Mouse (Mus musculus) lung, embryonic 16.5 days (tissue): ENCODE results near the gene Gm47955. TPM values are rescaled to one million over a fixed set of nuclear protein-coding genes. Genes with fewer than 3 reads are reported as not detected.
A peak's percentile ranks its signal among the peaks of the same experiment; 100 is the strongest.
"Not testable (repeated sequence)": the region's sequence is repeated elsewhere in the genome, so short reads cannot be mapped to it uniquely, and the experiment has no call there.

ENCODE experiments used
- ATAC-seq: fragments of 200-750 bp; cut with Nextera tagmentation; 2 replicates; pipeline ENCODE4 v1.8.0; 2017; ENCODE audit warnings: low read depth, mild to moderate bottlenecking, moderate library complexity
- H3K27ac ChIP-seq: fragments of 300-500 bp; sonication (generic); 2 replicates; pipeline ENCODE4 v1.5.1; 2014; ENCODE audit warnings: mild to moderate bottlenecking, control low read depth, low read length
- H3K27me3 ChIP-seq: fragments of 300-500 bp; sonication (generic); 2 replicates; pipeline ENCODE4 v1.6.1; 2014; ENCODE audit warnings: low read depth, low read length, mixed read lengths; ENCODE audit not compliant: control insufficient read depth, insufficient read depth
- H3K36me3 ChIP-seq: fragments of 300-500 bp; sonication (generic); 2 replicates; pipeline ENCODE4 v1.6.1; 2014; ENCODE audit warnings: low read length; ENCODE audit not compliant: control insufficient read depth, insufficient read depth
- H3K4me1 ChIP-seq: fragments of 300-500 bp; sonication (generic); replicated peaks from 2 replicates; pipeline ENCODE4 v1.6.1; 2014; ENCODE audit warnings: low read length, mixed read lengths; ENCODE audit not compliant: control insufficient read depth, insufficient read depth
- H3K4me2 ChIP-seq: fragments of 300-500 bp; sonication (generic); 2 replicates; pipeline ENCODE4 v1.6.1; 2014; ENCODE audit warnings: low read depth, low read length, control low read depth
- H3K4me3 ChIP-seq: fragments of 300-500 bp; sonication (generic); 2 replicates; pipeline ENCODE4 v1.5.1; 2014; ENCODE audit warnings: mild to moderate bottlenecking, low read length, control low read depth
- H3K9ac ChIP-seq: fragments of 300-500 bp; sonication (generic); 2 replicates; pipeline ENCODE4 v1.6.1; 2014; ENCODE audit warnings: low read length, control low read depth
- H3K9me3 ChIP-seq: fragments of 300-500 bp; sonication (generic); 2 replicates; pipeline ENCODE4 v1.6.1; 2016; ENCODE audit warnings: low read length; ENCODE audit not compliant: control insufficient read depth
- WGBS: fragments of 180-500 bp; shearing (Covaris S2); extraction: QIAGEN DNeasy Blood & Tissue Kit; methylation state at CpG from one replicate; pipeline ENCODE4 v1.1.7; 2014; 5-methylcytosine and 5-hydroxymethylcytosine counted together
- polyA plus RNA-seq: library from polyadenylated mRNA; unstranded; fragments of >200 nt; fragmentation: Nextera tagmentation; extraction: Ambion mirVana; gene quantifications from 2 replicates; pipeline ENCODE4 v1.2.1, GENCODE M21; 2015

The Gm47955 gene
- polyA plus RNA-seq, 1 experiment from 2014 or later, result not detected

GRCm38 (mm10) chr1:82986738-82987137 is 26.7 kb downstream of the Gm47955 start:
- 84% methylated on average over 6 of the region's 6 CpGs for WGBS
- H3K4me3 ChIP-seq, result no peak overlapping the region
- no peak for ATAC-seq

GRCm38 (mm10) chr1:82987530-82988198 is 27.6 kb downstream of the Gm47955 start:
- H3K9me3 ChIP-seq, result peaks cover 5% of the 10 kb centered on the region
- no peak overlapping the region for H3K27ac ChIP-seq
- ATAC-seq, result 0 out of 2 replicates have a peak, but pooled peaks have one; percentile 34
- no peak overlapping the region for H3K4me3 ChIP-seq
- H3K4me1 ChIP-seq, result no peaks in the 10 kb centered on the region
- H3K27me3 ChIP-seq, result no peaks in the 10 kb centered on the region
- H3K9ac ChIP-seq, result no peak overlapping the region
- WGBS, result 22% methylated on average over 4 of the region's 4 CpGs
- no peak overlapping the region for H3K4me2 ChIP-seq
- H3K36me3 ChIP-seq, result no peaks in the 10 kb centered on the region

More at GRCm38 (mm10) chr1:82986738-82987137, 26.7 kb downstream of the Gm47955 start:
- Histone ChIP-seq H3K4me1 (no peaks in the 10 kb centered on the region), H3K4me2 (no peak overlapping the region), H3K27me3 (no peaks in the 10 kb centered on the region), H3K9ac (no peak overlapping the region), H3K27ac (no peak overlapping the region), H3K36me3 (no peaks in the 10 kb centered on the region), H3K9me3 (peaks cover 5% of the 10 kb centered on the region)

GRCm38 (mm10) chr1:82991062-82991461 is 31.0 kb downstream of the Gm47955 start:
- no peaks in the 10 kb centered on the region for H3K27me3 ChIP-seq
- WGBS, result 60% methylated on average over 4 of the region's 4 CpGs

GRCm38 (mm10) chr1:82991596-82991995 is 31.5 kb downstream of the Gm47955 start:
- Histone ChIP-seq H3K9me3 (no peaks in the 10 kb centered on the region), H3K4me2 (no peak overlapping the region), H3K27me3 (no peaks in the 10 kb centered on the region), H3K9ac (no peak overlapping the region), H3K4me3 (no peak overlapping the region), H3K4me1 (no peaks in the 10 kb centered on the region), H3K36me3 (no peaks in the 10 kb centered on the region), H3K27ac (no peak overlapping the region)
- 71% methylated on average over 3 of the region's 3 CpGs for WGBS
- no peak for ATAC-seq

More at GRCm38 (mm10) chr1:82991062-82991461, 31.0 kb downstream of the Gm47955 start:
- ATAC-seq, result no peak
- Histone ChIP-seq H3K36me3 (no peaks in the 10 kb centered on the region), H3K27ac (no peak overlapping the region), H3K9ac (no peak overlapping the region), H3K4me1 (no peaks in the 10 kb centered on the region), H3K4me2 (no peak overlapping the region), H3K4me3 (no peak overlapping the region), H3K9me3 (no peaks in the 10 kb centered on the region)

GRCm38 (mm10) chr1:82992093-82992492 is 32.0 kb downstream of the Gm47955 start:
- 86% methylated on average over 6 of the region's 6 CpGs for WGBS
- Histone ChIP-seq H3K27me3 (no peaks in the 10 kb centered on the region), H3K9me3 (no peaks in the 10 kb centered on the region), H3K27ac (no peak overlapping the region), H3K4me2 (no peak overlapping the region), H3K4me3 (no peak overlapping the region), H3K9ac (no peak overlapping the region), H3K36me3 (no peaks in the 10 kb centered on the region), H3K4me1 (no peaks in the 10 kb centered on the region)
- no peak for ATAC-seq

- 84% methylated on average over 3 of the region's 3 CpGs for WGBS
- no peaks in the 10 kb centered on the region for H3K36me3 ChIP-seq
- H3K4me3 ChIP-seq, result no peak overlapping the region
- no peaks in the 10 kb centered on the region for H3K27me3 ChIP-seq
- H3K27ac ChIP-seq, result no peak overlapping the region
- no peak overlapping the region for H3K9ac ChIP-seq
- ATAC-seq, result no peak
- no peak overlapping the region for H3K4me2 ChIP-seq
- H3K9me3 ChIP-seq, result no peaks in the 10 kb centered on the region
- H3K4me1 ChIP-seq, result no peaks in the 10 kb centered on the region
Observed at GRCm38 (mm10) chr1:82993947-82994346, 33.9 kb downstream of the Gm47955 start.

GRCm38 (mm10) chr1:83000306-83000705 is 40.2 kb downstream of the Gm47955 start, which contains the start of gene Gm47959:
Gm47959 (plus strand) TSS chr1:83000548.
- H3K27me3 ChIP-seq, ATAC-seq, H3K4me3 ChIP-seq, H3K36me3 ChIP-seq, H3K9ac ChIP-seq, H3K9me3 ChIP-seq, H3K4me2 ChIP-seq, H3K27ac ChIP-seq, H3K4me1 ChIP-seq: not testable (repeated sequence)
- WGBS, result 97% methylated on average over 6 of the region's 9 CpGs

GRCm38 (mm10) chr1:83006218-83007179 is 46.4 kb downstream of the Gm47955 start:
- Histone ChIP-seq H3K36me3 (no peaks in the 10 kb centered on the region), H3K27me3 (no peaks in the 10 kb centered on the region), H3K4me1 (no peaks in the 10 kb centered on the region), H3K4me2 (no peak overlapping the region), H3K9ac (no peak overlapping the region), H3K4me3 (no peak overlapping the region), H3K27ac (no peak overlapping the region), H3K9me3 (no peaks in the 10 kb centered on the region)
- no peak for ATAC-seq
- WGBS, result 60% methylated on average over 8 of the region's 8 CpGs

GRCm38 (mm10) chr1:83007471-83007870 is 47.4 kb downstream of the Gm47955 start:
- Histone ChIP-seq H3K27ac (no peak overlapping the region), H3K27me3 (no peaks in the 10 kb centered on the region), H3K9ac (no peak overlapping the region), H3K36me3 (no peaks in the 10 kb centered on the region), H3K4me1 (no peaks in the 10 kb centered on the region), H3K9me3 (no peaks in the 10 kb centered on the region), H3K4me2 (no peak overlapping the region), H3K4me3 (no peak overlapping the region)
- ATAC-seq, result no peak
- 57% methylated on average over 6 of the region's 6 CpGs for WGBS
